Mouse (Mus musculus) stomach, postnatal 0 days (tissue): ENCODE measurements around the gene Lsm7.

Source experiments
- CTCF ChIP-seq: IDR thresholded peaks from 2 replicates; pipeline ENCODE4 v1.5.1; 2016; ENCODE audit warnings: antibody characterized with exemption, low read depth, mild to moderate bottlenecking, moderate library complexity
- EP300 ChIP-seq: optimal IDR thresholded peaks from 2 replicates; pipeline ENCODE3; 2016; ENCODE audit warnings: antibody characterized with exemption

DNA sequence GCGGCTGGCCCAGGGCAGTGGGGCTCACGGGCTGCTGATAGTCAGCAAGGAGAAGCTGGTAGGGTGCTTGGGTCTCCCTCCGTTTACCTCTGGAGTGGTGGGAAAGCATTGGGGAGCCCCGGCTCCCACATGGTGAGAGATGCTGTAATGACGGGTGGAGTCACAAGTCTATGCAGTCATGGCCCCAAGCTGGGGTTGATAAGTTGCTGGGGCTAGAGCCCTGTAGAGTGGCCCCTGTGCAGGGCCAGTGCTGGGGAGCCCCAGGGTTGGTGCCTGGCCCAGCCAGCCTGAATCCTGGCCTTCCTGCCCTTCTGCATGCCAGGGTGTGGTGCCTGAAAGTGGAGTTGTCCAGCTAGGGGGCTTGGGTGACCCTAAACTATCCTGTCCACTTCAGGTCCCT is 7.3 kb upstream of the Lsm7 start:
- TF ChIP-seq CTCF = no peak
- TF ChIP-seq EP300 = no peak
